ENCODE assay signal across 16 mouse cellular contexts in genomic region chr10:116944144-116944543, GRCm38 (mm10). TPM values are rescaled to one million over a fixed set of nuclear protein-coding genes. Genes with fewer than 3 reads are reported as not detected.
DNase-seq lines count a peak whose midpoint lies in the region; ATAC-seq and TF ChIP-seq lines count a peak whose summit lies in the region.
"Had no signal": no experiment of that assay in that cellular context is flagged by ENCODE, and none has a peak within 500 bp of the region (broad histone marks: within the 10 kb centered on the region; RNA-seq: fewer than 3 reads in every experiment).

No protein-coding gene starts in this region.

- no peak for DNase-seq in forebrain, embryonic 11.5 days (ENCODE audit: low spot score)
- no peak for DNase-seq in kidney, postnatal 0 days (ENCODE audit: low spot score)
- peak; percentile 46 for DNase-seq in 3T3-L1 (ENCODE audit: low read depth, low spot score)
- DNase-seq in NIH3T3 (ENCODE audit: low read depth): peak; percentile 35
- no peak for DNase-seq in cerebellum, postnatal 36 days
- DNase-seq: cerebellum, adult 11-12 months; embryo, embryonic 11 days; kidney, postnatal 10 days; layer of hippocampus, postnatal 36 days; lung, postnatal 4 days had no signal

- peaks cover 11% of the 10 kb centered on the region for H3K36me3 ChIP-seq in forebrain, embryonic 13.5 days (ENCODE audit: poor library complexity, severe bottlenecking)
- no peaks in the 10 kb centered on the region; the same call in 1 of the 2 replicates for H3K36me3 ChIP-seq in forebrain, embryonic 11.5 days (ENCODE audit: control insufficient read depth, insufficient read depth, low read length)
- H3K36me3 ChIP-seq in kidney, postnatal 0 days (ENCODE audit: insufficient read depth, low read length): peaks cover 11% of the 10 kb centered on the region
- H3K36me3 ChIP-seq in kidney, embryonic 16.5 days (ENCODE audit: insufficient read depth, low read length): peaks cover 14% of the 10 kb centered on the region

- peaks cover 12% of the 10 kb centered on the region for H3K4me1 ChIP-seq in forebrain, embryonic 13.5 days
- H3K4me1 ChIP-seq in forebrain, embryonic 11.5 days (replicated peaks; ENCODE audit: control insufficient read depth, insufficient read depth, low read length): no peaks in the 10 kb centered on the region
- peaks cover 3% of the 10 kb centered on the region for H3K4me1 ChIP-seq in kidney, postnatal 0 days (replicated peaks; ENCODE audit: insufficient read depth, low read length)
- peaks cover 23% of the 10 kb centered on the region for H3K4me1 ChIP-seq in kidney, embryonic 16.5 days (ENCODE audit: insufficient read depth, low read length)

- H3K27ac ChIP-seq in forebrain, embryonic 13.5 days: no peak overlapping the region
- no peak overlapping the region for H3K27ac ChIP-seq in forebrain, embryonic 11.5 days (ENCODE audit: low read depth, low read length)
- H3K27ac ChIP-seq in kidney, postnatal 0 days: no peak overlapping the region
- H3K27ac ChIP-seq in kidney, embryonic 16.5 days (ENCODE audit: low read length): no peak overlapping the region
- H3K27ac ChIP-seq: hindbrain, embryonic 12.5 days; limb, embryonic 12.5 days; neural tube, embryonic 15.5 days had no signal

- TF ChIP-seq CTCF in kidney, postnatal 0 days (IDR thresholded peaks at IDR 0.05; ENCODE audit: low read depth): peak; percentile 68

- no peaks in the 10 kb centered on the region for H3K27me3 ChIP-seq in forebrain, embryonic 13.5 days
- H3K27me3 ChIP-seq in forebrain, embryonic 11.5 days (ENCODE audit: control insufficient read depth, insufficient read depth, low read length): no peaks in the 10 kb centered on the region
- no peaks in the 10 kb centered on the region for H3K27me3 ChIP-seq in kidney, postnatal 0 days (ENCODE audit: insufficient read depth, low read length)
- H3K27me3 ChIP-seq in kidney, embryonic 16.5 days (ENCODE audit: insufficient read depth, low read length): no peaks in the 10 kb centered on the region
- H3K27me3 ChIP-seq: hindbrain, embryonic 12.5 days; limb, embryonic 12.5 days; neural tube, embryonic 15.5 days had no signal

- H3K9me3 ChIP-seq in forebrain, embryonic 13.5 days (replicated peaks): 0 out of 2 replicates have a peak, but pooled peaks cover 9% of the 10 kb centered on the region
- H3K9me3 ChIP-seq in forebrain, embryonic 11.5 days (ENCODE audit: control insufficient read depth, low read length): no peaks in the 10 kb centered on the region; the same call in 1 of the 2 replicates
- no peaks in the 10 kb centered on the region for H3K9me3 ChIP-seq in kidney, postnatal 0 days (replicated peaks; ENCODE audit: low read length)
- peaks cover 8% of the 10 kb centered on the region; the same call in 1 of the 2 replicates for H3K9me3 ChIP-seq in kidney, embryonic 16.5 days (ENCODE audit: low read length)
- H3K9me3 ChIP-seq: neural tube, embryonic 15.5 days had no signal

- no peak overlapping the region for H3K4me3 ChIP-seq in forebrain, embryonic 13.5 days
- H3K4me3 ChIP-seq in forebrain, embryonic 11.5 days (ENCODE audit: low read depth, low read length): no peak overlapping the region
- no peak overlapping the region for H3K4me3 ChIP-seq in kidney, postnatal 0 days (replicated peaks; ENCODE audit: low read depth, low read length)
- no peak overlapping the region for H3K4me3 ChIP-seq in kidney, embryonic 16.5 days (ENCODE audit: low read length)
- H3K4me3 ChIP-seq: hindbrain, embryonic 12.5 days; limb, embryonic 12.5 days; neural tube, embryonic 15.5 days had no signal

- ATAC-seq in forebrain, embryonic 13.5 days: 0 out of 2 replicates have a peak, but pooled peaks have one; percentile 34
- no peak for ATAC-seq in forebrain, embryonic 11.5 days (replicated peaks; ENCODE audit: low FRiP score)
- no peak for ATAC-seq in kidney, postnatal 0 days (replicated peaks; ENCODE audit: low FRiP score, low read depth)
- ATAC-seq in kidney, embryonic 16.5 days (ENCODE audit: low FRiP score, low TSS enrichment): no peak
- no peak for ATAC-seq in cerebellum, adult (ENCODE audit: insufficient number of reproducible peaks, low FRiP score, low TSS enrichment)

- no peak overlapping the region for H3K4me2 ChIP-seq in forebrain, embryonic 13.5 days
- H3K4me2 ChIP-seq in forebrain, embryonic 11.5 days (ENCODE audit: low read depth, low read length, severe bottlenecking): no peak overlapping the region
- no peak overlapping the region for H3K4me2 ChIP-seq in kidney, postnatal 0 days (ENCODE audit: low read length)
- no peak overlapping the region for H3K4me2 ChIP-seq in kidney, embryonic 16.5 days (replicated peaks; ENCODE audit: low read depth, low read length)
- H3K4me2 ChIP-seq: hindbrain, embryonic 12.5 days; limb, embryonic 12.5 days; neural tube, embryonic 15.5 days had no signal

- H3K9ac ChIP-seq in forebrain, embryonic 13.5 days: no peak overlapping the region
- no peak overlapping the region for H3K9ac ChIP-seq in forebrain, embryonic 11.5 days (ENCODE audit: low read length)
- H3K9ac ChIP-seq in kidney, postnatal 0 days (ENCODE audit: low read depth, low read length): no peak overlapping the region
- no peak overlapping the region for H3K9ac ChIP-seq in kidney, embryonic 16.5 days (replicated peaks; ENCODE audit: low read length)
- H3K9ac ChIP-seq: hindbrain, embryonic 12.5 days; limb, embryonic 12.5 days; neural tube, embryonic 15.5 days had no signal

- 91% methylated on average over 3 of the region's 3 CpGs for WGBS in forebrain, embryonic 13.5 days
- 91% methylated on average over 3 of the region's 3 CpGs for WGBS in forebrain, embryonic 11.5 days
- WGBS in kidney, postnatal 0 days: 75% methylated on average over 3 of the region's 3 CpGs
- WGBS in kidney, embryonic 16.5 days: 84% methylated on average over 3 of the region's 3 CpGs

RNA-seq across cellular contexts. Expression of gene Rab3ip, which starts 6.4 kb away (rescaled TPM):
- 43.1 and 45.7 TPM in 2 replicates for polyA plus RNA-seq in forebrain, embryonic 13.5 days (2015; fragmentation: Nextera tagmentation; extraction: Ambion mirVana)
- 45.7 and 46.5 TPM in 2 replicates for polyA plus RNA-seq in forebrain, embryonic 11.5 days (2014; fragmentation: Nextera tagmentation; extraction: Ambion mirVana)
- 173 and 176 TPM in 2 replicates for polyA plus RNA-seq in kidney, postnatal 0 days (2015; fragmentation: Nextera tagmentation; extraction: Ambion mirVana)
- 136 and 141 TPM in 2 replicates for polyA plus RNA-seq in kidney, embryonic 16.5 days (2015; fragmentation: Nextera tagmentation; extraction: Ambion mirVana)

RNA-seq across cellular contexts. Expression of gene Gm10271, which starts 28.3 kb away (rescaled TPM):
- polyA plus RNA-seq in forebrain, embryonic 13.5 days (2015; fragmentation: Nextera tagmentation; extraction: Ambion mirVana): not detected in 2 replicates
- polyA plus RNA-seq in forebrain, embryonic 11.5 days (2014; fragmentation: Nextera tagmentation; extraction: Ambion mirVana): not detected in 2 replicates
- polyA plus RNA-seq in kidney, postnatal 0 days (2015; fragmentation: Nextera tagmentation; extraction: Ambion mirVana): not detected in 2 replicates
- not detected in 2 replicates for polyA plus RNA-seq in kidney, embryonic 16.5 days (2015; fragmentation: Nextera tagmentation; extraction: Ambion mirVana)
- polyA plus RNA-seq: hindbrain, embryonic 12.5 days; limb, embryonic 12.5 days; neural tube, embryonic 15.5 days had no signal

RNA-seq across cellular contexts. Expression of gene Best3, which starts 42.0 kb away (rescaled TPM):
- 0.08 TPM in 1 of 2 replicates, not detected in the other for polyA plus RNA-seq in forebrain, embryonic 13.5 days (2015; fragmentation: Nextera tagmentation; extraction: Ambion mirVana)
- polyA plus RNA-seq in forebrain, embryonic 11.5 days (2014; fragmentation: Nextera tagmentation; extraction: Ambion mirVana): 0.09 and 0.15 TPM in 2 replicates
- polyA plus RNA-seq in kidney, postnatal 0 days (2015; fragmentation: Nextera tagmentation; extraction: Ambion mirVana): 0.11 and 0.22 TPM in 2 replicates
- polyA plus RNA-seq in kidney, embryonic 16.5 days (2015; fragmentation: Nextera tagmentation; extraction: Ambion mirVana): 0.18 and 0.32 TPM in 2 replicates

RNA-seq across cellular contexts. Expression of gene Myrfl, which starts 47.4 kb away (rescaled TPM):
- 0.05 and 0.10 TPM in 2 replicates for polyA plus RNA-seq in forebrain, embryonic 13.5 days (2015; fragmentation: Nextera tagmentation; extraction: Ambion mirVana)
- polyA plus RNA-seq in forebrain, embryonic 11.5 days (2014; fragmentation: Nextera tagmentation; extraction: Ambion mirVana): 0.08 and 0.17 TPM in 2 replicates
- 0.04 and 0.06 TPM in 2 replicates for polyA plus RNA-seq in kidney, postnatal 0 days (2015; fragmentation: Nextera tagmentation; extraction: Ambion mirVana)
- polyA plus RNA-seq in kidney, embryonic 16.5 days (2015; fragmentation: Nextera tagmentation; extraction: Ambion mirVana): 0.05 and 0.06 TPM in 2 replicates
- polyA plus RNA-seq: neural tube, embryonic 15.5 days had no signal

Comparison
In these comparisons a context has a peak if more than half of its experiments do, and no peak if none do; other contexts are left out.
1. DNase-seq: peak in 3T3-L1 (single experiment) and NIH3T3 (single experiment); none in forebrain, embryonic 11.5 days (single experiment), kidney, postnatal 0 days (single experiment) and cerebellum, postnatal 36 days (0 of 2).